Mouse (Mus musculus) lung, postnatal 0 days (tissue): ENCODE results near the gene Ncor2. TPM values are rescaled to one million over a fixed set of nuclear protein-coding genes. Genes with fewer than 3 reads are reported as not detected.
A peak's percentile ranks its signal among the peaks of the same experiment; 100 is the strongest.

Source experiments
- ATAC-seq: fragments of 200-750 bp; cut with Nextera tagmentation; 2 replicates; pipeline ENCODE4 v1.8.0; 2017; ENCODE audit warnings: moderate library complexity
- DNase-seq: peaks from one replicate; pipeline ENCODE4 v3.0.0-alpha.2; 2016; ENCODE audit warnings: low spot score
- H3K27ac ChIP-seq: fragments of 300-500 bp; sonication (generic); 2 replicates; pipeline ENCODE4 v1.5.1; 2014; ENCODE audit warnings: antibody characterized with exemption, mild to moderate bottlenecking, low read length, mixed read lengths
- H3K27me3 ChIP-seq: fragments of 300-500 bp; sonication (generic); replicated peaks from 2 replicates; pipeline ENCODE4 v1.6.1; 2014; ENCODE audit warnings: low read length, mixed read lengths; ENCODE audit not compliant: insufficient read depth
- H3K36me3 ChIP-seq: fragments of 300-500 bp; sonication (generic); 2 replicates; pipeline ENCODE4 v1.6.1; 2014; ENCODE audit warnings: low read length, mixed read lengths; ENCODE audit not compliant: insufficient read depth
- H3K4me1 ChIP-seq: fragments of 300-500 bp; sonication (generic); 2 replicates; pipeline ENCODE4 v1.6.1; 2014; ENCODE audit warnings: antibody characterized with exemption, low read depth, low read length, mixed read lengths; ENCODE audit not compliant: insufficient read depth
- H3K4me2 ChIP-seq: fragments of 300-500 bp; sonication (generic); replicated peaks from 2 replicates; pipeline ENCODE4 v1.6.1; 2014; ENCODE audit warnings: low read depth, mild to moderate bottlenecking, low read length, moderate library complexity, mixed read lengths
- H3K4me3 ChIP-seq: fragments of 300-500 bp; sonication (generic); 2 replicates; pipeline ENCODE4 v1.5.1; 2014; ENCODE audit warnings: low read depth, low read length
- H3K9ac ChIP-seq: fragments of 300-500 bp; sonication (generic); replicated peaks from 2 replicates; pipeline ENCODE4 v1.6.1; 2014; ENCODE audit warnings: low read depth, mild to moderate bottlenecking
- H3K9me3 ChIP-seq: fragments of 300-500 bp; sonication (generic); 2 replicates; pipeline ENCODE4 v1.6.1; 2016; ENCODE audit warnings: low read length, mixed read lengths
- CTCF ChIP-seq: IDR thresholded peaks from 2 replicates; pipeline ENCODE4 v1.5.1; 2016; ENCODE audit warnings: antibody characterized with exemption, mild to moderate bottlenecking
- EP300 ChIP-seq: IDR thresholded peaks from 2 replicates; pipeline ENCODE4 v1.6.1; 2016; ENCODE audit warnings: antibody characterized with exemption, mild to moderate bottlenecking, control low read depth
- WGBS: fragments of 180-500 bp; shearing (Covaris S2); extraction: QIAGEN DNeasy Blood & Tissue Kit; methylation state at CpG from one replicate; pipeline ENCODE4 v1.1.7; 2014; 5-methylcytosine and 5-hydroxymethylcytosine counted together
- polyA plus RNA-seq: library from polyadenylated mRNA; unstranded; fragments of >200 nt; fragmentation: Nextera tagmentation; extraction: Ambion mirVana; gene quantifications from 2 replicates; pipeline ENCODE4 v1.2.1, GENCODE M21; 2015

Ncor2 gene
- polyA plus RNA-seq, 1 experiment from 2014 or later, result 20.2 TPM

DNA sequence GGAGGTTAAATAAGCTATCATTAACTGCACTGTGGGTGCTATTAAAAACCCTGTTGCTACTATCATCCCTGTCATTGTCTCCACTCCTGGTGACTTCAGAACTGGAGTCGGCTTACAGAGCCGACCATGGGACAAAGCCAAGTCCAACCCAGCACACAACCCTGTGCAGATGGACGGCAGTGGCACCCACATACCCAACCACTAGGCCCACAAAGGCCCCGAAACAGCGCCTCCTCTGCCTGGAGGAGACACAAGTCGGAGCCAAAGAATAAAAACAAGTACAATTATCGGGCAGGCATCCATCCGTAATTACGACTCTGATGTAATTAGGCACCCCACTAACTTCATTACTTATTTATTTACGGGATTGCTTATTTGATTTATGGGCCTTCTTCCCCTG lies 30.8 kb downstream of the Ncor2 start:
- H3K27me3 ChIP-seq, result no peaks in the 10 kb centered on the region
- TF ChIP-seq CTCF (peak; percentile 42; the same call in 1 of the 2 replicates), EP300 (no peak)
- peaks cover 35% of the 10 kb centered on the region for H3K4me1 ChIP-seq
- no peak overlapping the region for H3K9ac ChIP-seq
- 59% methylated on average over 10 of the region's 10 CpGs for WGBS
- H3K27ac ChIP-seq, result peak overlapping the region; percentile 47; the same call in 1 of the 2 replicates
- DNase-seq (peak; percentile 33), ATAC-seq (no peak)
- H3K36me3 ChIP-seq, result no peaks in the 10 kb centered on the region
- no peaks in the 10 kb centered on the region for H3K9me3 ChIP-seq
- H3K4me3 ChIP-seq, result no peak overlapping the region
- H3K4me2 ChIP-seq, result no peak overlapping the region

DNA sequence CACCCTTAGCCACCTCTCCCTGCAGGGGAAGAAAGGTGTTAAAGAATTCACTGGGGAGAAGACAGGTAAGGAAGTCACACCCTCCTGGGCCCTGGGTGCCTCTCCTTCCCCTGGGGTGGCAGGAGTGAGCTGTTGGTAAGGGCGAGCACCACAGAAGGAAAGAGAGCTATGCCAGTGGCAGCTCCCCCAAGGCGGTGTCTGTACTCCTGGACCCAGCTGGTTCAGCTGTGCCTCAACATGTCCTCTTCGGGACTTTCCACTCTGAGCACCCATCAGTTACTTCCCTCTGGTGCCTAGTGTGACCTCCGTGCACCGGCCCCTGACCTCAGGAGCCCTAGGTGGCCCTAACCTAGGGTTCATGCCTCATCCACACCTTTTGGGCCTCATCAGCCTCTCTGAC lies 31.9 kb downstream of the Ncor2 start:
- H3K4me1 ChIP-seq, result peaks cover 32% of the 10 kb centered on the region; the same call in 1 of the 2 replicates
- no peak overlapping the region for H3K27ac ChIP-seq
- no peak overlapping the region for H3K4me2 ChIP-seq
- 85% methylated on average over 4 of the region's 5 CpGs for WGBS
- no peak for ATAC-seq
- no peaks in the 10 kb centered on the region for H3K27me3 ChIP-seq
- TF ChIP-seq CTCF, result peak; percentile 3; the same call in 1 of the 2 replicates
- TF ChIP-seq EP300, result no peak
- no peak for DNase-seq
- H3K9me3 ChIP-seq, result no peaks in the 10 kb centered on the region
- H3K36me3 ChIP-seq, result no peaks in the 10 kb centered on the region
- no peak overlapping the region for H3K4me3 ChIP-seq
- H3K9ac ChIP-seq, result no peak overlapping the region

- H3K27ac ChIP-seq, result no peak overlapping the region
- no peak overlapping the region for H3K9ac ChIP-seq
- no peak for ATAC-seq
- no peaks in the 10 kb centered on the region for H3K9me3 ChIP-seq
- no peak overlapping the region for H3K4me2 ChIP-seq
- TF ChIP-seq EP300 (no peak), CTCF (no peak)
- no peaks in the 10 kb centered on the region for H3K27me3 ChIP-seq
- peaks cover 40% of the 10 kb centered on the region; the same call in 1 of the 2 replicates for H3K4me1 ChIP-seq
- H3K36me3 ChIP-seq, result no peaks in the 10 kb centered on the region
- 75% methylated on average over 12 of the region's 12 CpGs for WGBS
- no peak for DNase-seq
- H3K4me3 ChIP-seq, result no peak overlapping the region
Observed at GRCm38 (mm10) chr5:125143114-125143872, 35.7 kb downstream of the Ncor2 start.

DNA sequence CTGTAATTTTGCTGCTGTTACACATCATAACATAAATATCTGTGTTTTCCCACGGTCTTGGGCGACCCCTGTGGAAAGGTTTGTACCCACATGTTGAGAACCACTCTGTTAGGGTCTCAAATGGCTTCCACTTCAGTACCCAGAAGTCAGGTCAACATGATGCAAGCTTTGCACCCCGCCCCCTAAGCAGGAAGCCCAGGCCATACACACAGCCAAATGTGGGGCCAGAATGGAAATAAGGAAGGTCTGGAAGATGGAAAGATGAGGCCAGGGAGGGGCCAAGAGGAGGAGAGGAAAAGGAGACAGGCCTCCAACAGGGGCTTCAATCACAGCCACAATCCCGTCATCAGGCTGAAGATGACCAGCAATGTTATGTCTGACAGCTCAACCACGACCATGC lies 37.1 kb downstream of the Ncor2 start:
- H3K4me1 ChIP-seq, result peaks cover 44% of the 10 kb centered on the region; the same call in 1 of the 2 replicates
- WGBS, result 32% methylated on average over 5 of the region's 5 CpGs
- DNase-seq (peak; percentile 54), ATAC-seq (no peak)
- H3K4me2 ChIP-seq, result no peak overlapping the region
- H3K36me3 ChIP-seq, result no peaks in the 10 kb centered on the region
- H3K9ac ChIP-seq, result no peak overlapping the region
- H3K27me3 ChIP-seq, result no peaks in the 10 kb centered on the region
- peak overlapping the region; percentile 98 for H3K27ac ChIP-seq
- TF ChIP-seq EP300, result no peak
- TF ChIP-seq CTCF, result peak; percentile 49
- H3K4me3 ChIP-seq, result no peak overlapping the region
- no peaks in the 10 kb centered on the region for H3K9me3 ChIP-seq

GRCm38 (mm10) chr5:125141525-125141880 lies 37.5 kb downstream of the Ncor2 start:
- ATAC-seq (peak; percentile 75), DNase-seq (peak; percentile 89)
- TF ChIP-seq CTCF (no peak), EP300 (no peak)
- H3K36me3 ChIP-seq, result no peaks in the 10 kb centered on the region
- 0 out of 2 replicates have a peak overlapping the region, but pooled peaks have one; percentile 43 for H3K9ac ChIP-seq
- 5% methylated on average over 7 of the region's 7 CpGs for WGBS
- no peaks in the 10 kb centered on the region for H3K27me3 ChIP-seq
- no peaks in the 10 kb centered on the region for H3K9me3 ChIP-seq
- H3K4me1 ChIP-seq, result peaks cover 48% of the 10 kb centered on the region; the same call in 1 of the 2 replicates
- peak overlapping the region; percentile 65 for H3K4me2 ChIP-seq
- H3K27ac ChIP-seq, result peak overlapping the region; percentile 98
- no peak overlapping the region for H3K4me3 ChIP-seq

GRCm38 (mm10) chr5:125140832-125141524 lies 38.0 kb downstream of the Ncor2 start:
- Histone ChIP-seq H3K36me3 (no peaks in the 10 kb centered on the region), H3K9me3 (no peaks in the 10 kb centered on the region), H3K4me1 (peaks cover 52% of the 10 kb centered on the region; the same call in 1 of the 2 replicates), H3K4me2 (peak overlapping the region; percentile 65), H3K27ac (peak overlapping the region; percentile 98), H3K9ac (peak overlapping the region; percentile 43; the same call in 1 of the 2 replicates), H3K27me3 (no peaks in the 10 kb centered on the region), H3K4me3 (peak overlapping the region; percentile 28)
- WGBS, result 6% methylated on average over 26 of the region's 27 CpGs
- DNase-seq, result peak; percentile 99
- peak; percentile 90 for ATAC-seq
- TF ChIP-seq CTCF (no peak), EP300 (peak; percentile 89)
